Mouse (Mus musculus) T-helper 1 cell (primary cell): ENCODE measurements around the gene Kif27.
"Not testable (repeated sequence)": the region's sequence is repeated elsewhere in the genome, so short reads cannot be mapped to it uniquely, and the experiment has no call there.

ENCODE experiments used
- in situ Hi-C: fragments of 300-600 bp; cut with MboI, MseI; formaldehyde crosslinking; loops from one replicate; pipeline ENCODE4 v1.15.1; 2025; ENCODE audit warnings: high pct_unique_total_duplicates

The Kif27 gene

GRCm38 (mm10) chr13:58365179-58365578 is 6.3 kb upstream of the Kif27 start:
- in situ Hi-C loops, result not testable (repeated sequence)

DNA sequence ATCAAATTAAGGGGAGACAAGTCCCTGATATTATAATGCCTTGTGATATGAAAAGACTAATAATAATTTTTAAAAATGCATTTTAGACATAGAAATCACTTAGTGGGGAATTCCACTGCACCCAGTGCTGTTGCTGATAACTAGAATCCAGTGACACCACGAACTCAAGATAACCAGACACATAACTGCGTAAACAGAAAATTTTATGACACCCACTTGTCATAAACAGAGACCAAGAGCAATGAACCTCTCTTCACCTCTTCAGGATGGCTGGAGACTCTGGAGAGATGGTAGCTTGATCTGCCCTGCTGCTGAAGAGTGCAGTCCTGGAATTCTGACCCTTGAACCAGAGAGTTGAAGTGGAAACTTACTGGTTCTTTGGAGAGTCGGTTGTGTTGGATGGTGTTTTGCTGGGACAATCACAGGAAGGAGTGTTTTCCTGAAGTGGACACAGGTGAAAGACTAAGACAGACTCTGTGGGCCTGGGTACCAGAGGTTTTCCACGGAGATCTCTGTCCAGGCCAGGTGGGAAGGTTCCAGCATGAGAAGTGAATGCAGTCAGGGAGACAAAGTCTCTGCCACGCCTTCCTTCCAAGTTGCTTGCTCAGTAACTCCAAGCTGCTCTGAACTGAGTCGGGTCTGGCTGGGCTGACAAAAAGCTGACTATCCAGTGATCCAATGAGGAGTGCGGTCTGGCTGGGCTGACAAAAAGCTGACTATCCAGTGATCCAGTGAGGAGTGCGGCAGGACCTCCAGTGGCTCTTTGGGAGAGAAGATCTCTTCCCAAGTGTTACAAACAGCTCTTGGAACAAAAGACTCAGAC is 5.6 kb upstream of the Kif27 start:
- in situ Hi-C loops, result no loop called here

DNA sequence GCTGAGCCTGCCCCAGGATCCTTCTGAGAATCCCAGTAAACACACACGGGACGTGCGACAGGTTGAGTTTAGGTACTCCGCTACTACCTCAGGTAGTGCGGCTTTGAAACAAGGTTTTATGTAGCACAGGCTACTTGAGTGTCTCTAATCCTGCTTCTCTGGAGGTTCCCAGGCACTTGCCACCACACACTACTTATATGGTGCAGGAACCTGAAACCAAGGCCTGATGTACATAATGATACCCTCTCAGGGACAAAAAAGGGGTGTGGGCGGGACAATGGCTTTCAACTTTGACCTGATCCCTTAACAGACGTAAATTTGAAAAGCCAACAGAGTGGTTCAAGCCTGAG is 357 bp upstream of the Kif27 start:
- in situ Hi-C loops, result no loop called here

DNA sequence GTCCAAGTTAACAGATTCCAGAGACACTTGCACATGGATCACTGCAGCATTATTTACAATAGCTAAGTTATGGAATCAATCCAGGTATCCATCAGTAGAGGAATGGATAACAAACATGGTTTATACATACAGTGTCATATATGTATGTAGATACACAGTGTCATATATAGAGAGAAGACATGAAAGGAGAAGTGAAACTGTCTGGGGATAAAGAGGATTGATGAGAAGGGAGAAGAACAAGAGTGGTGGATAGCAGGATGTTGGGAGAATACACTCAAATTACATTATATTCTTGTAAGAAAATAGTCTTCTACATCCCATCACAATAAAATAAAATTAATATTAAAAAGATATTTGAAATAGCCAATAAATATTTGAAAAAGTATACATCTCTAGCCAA is 5.9 kb downstream of the Kif27 start:
- in situ Hi-C loops, result no loop called here

GRCm38 (mm10) chr13:58350606-58351005 is 8.3 kb downstream of the Kif27 start:
- in situ Hi-C loops, result no loop called here

DNA sequence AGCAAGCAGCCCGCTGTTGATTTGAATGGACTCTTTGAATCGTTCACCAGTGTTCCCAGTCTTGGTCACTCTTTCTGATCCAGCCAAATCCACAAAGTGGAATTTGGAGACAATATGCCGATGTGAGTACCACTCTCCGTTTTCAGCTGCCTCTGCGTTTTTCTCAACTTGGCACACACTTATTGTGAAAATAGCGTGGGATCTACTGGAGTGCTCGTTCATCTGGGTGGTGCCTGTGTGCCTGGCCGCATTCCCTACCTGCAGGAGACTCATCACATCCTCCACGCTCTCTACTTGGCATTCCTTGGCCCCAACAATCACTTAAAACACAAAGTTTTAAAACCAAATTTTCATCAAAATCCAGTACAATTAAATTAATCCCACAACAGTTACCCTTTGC is 14.4 kb downstream of the Kif27 start:
- in situ Hi-C loops, result loop anchor here (25.0 kb wide), 1 partner anchor 668 kb away; no protein-coding TSS in a partner anchor

- in situ Hi-C loops, result loop anchor here (25.0 kb wide), 1 partner anchor 675 kb away; no protein-coding TSS in a partner anchor
Measured at GRCm38 (mm10) chr13:58337456-58337855, 21.5 kb downstream of the Kif27 start.

- in situ Hi-C loops, result loop anchor here (25.0 kb wide), 1 partner anchor 678 kb away; no protein-coding TSS in a partner anchor
Measured at GRCm38 (mm10) chr13:58334116-58334515, 24.8 kb downstream of the Kif27 start.

GRCm38 (mm10) chr13:58317768-58318167 is 41.2 kb downstream of the Kif27 start:
- in situ Hi-C loops, result loop anchor here (25.0 kb wide), 1 partner anchor 920 kb away; no protein-coding TSS in a partner anchor

GRCm38 (mm10) chr13:58314991-58315390 is 43.9 kb downstream of the Kif27 start:
- in situ Hi-C loops, result loop anchor here (25.0 kb wide), 1 partner anchor 922 kb away; no protein-coding TSS in a partner anchor

DNA sequence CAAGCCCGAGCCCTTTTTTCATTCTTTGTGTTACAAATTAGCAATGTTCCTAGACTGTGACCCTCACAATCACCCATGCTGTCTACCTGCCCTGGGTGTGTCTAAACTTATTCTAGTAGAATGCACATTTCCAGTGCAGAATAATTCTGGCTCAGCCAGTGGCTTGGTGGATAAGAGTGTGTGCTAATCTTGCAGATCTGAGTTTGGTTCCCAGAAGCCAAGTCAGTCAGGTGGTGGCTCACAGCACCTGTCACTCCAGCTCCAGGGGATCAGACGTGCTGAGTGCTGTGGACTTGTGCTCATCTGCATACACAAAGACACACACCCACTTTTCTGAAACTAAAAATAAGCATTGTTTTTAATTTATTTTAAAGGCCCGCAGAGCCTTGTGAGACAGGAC is 45.2 kb downstream of the Kif27 start:
- in situ Hi-C loops, result loop anchor here (25.0 kb wide), 1 partner anchor 924 kb away; no protein-coding TSS in a partner anchor

DNA sequence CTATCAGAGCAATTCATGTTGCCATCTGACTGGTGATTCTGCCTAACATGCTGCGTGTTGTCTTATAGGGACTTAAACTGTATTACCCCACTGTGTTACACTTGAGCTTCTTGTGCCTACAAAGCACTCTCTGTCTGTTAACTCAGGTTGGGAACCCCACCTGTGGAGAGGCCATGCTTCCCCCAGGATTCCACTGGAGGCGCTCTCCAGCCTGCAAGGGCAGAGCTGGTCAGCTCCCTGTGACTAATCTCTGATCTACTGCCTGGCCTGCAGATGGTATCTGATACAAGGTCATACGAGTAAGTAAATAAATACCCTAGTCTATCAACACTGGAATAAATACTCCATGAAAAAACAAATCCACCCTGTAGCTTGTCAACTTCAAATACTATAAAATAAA is 47.6 kb downstream of the Kif27 start:
- in situ Hi-C loops, result loop anchor here (25.0 kb wide), 1 partner anchor 926 kb away; no protein-coding TSS in a partner anchor

GRCm38 (mm10) chr13:58309499-58309898 is 49.4 kb downstream of the Kif27 start:
- in situ Hi-C loops, result loop anchor here (25.0 kb wide), 1 partner anchor 928 kb away; no protein-coding TSS in a partner anchor

GRCm38 (mm10) chr13:58307453-58307852 is 51.5 kb downstream of the Kif27 start:
- in situ Hi-C loops, result loop anchor here (25.0 kb wide), 1 partner anchor 930 kb away; no protein-coding TSS in a partner anchor

GRCm38 (mm10) chr13:58305230-58305629 is 53.7 kb downstream of the Kif27 start:
- in situ Hi-C loops, result loop anchor here (25.0 kb wide), 1 partner anchor 932 kb away; no protein-coding TSS in a partner anchor

DNA sequence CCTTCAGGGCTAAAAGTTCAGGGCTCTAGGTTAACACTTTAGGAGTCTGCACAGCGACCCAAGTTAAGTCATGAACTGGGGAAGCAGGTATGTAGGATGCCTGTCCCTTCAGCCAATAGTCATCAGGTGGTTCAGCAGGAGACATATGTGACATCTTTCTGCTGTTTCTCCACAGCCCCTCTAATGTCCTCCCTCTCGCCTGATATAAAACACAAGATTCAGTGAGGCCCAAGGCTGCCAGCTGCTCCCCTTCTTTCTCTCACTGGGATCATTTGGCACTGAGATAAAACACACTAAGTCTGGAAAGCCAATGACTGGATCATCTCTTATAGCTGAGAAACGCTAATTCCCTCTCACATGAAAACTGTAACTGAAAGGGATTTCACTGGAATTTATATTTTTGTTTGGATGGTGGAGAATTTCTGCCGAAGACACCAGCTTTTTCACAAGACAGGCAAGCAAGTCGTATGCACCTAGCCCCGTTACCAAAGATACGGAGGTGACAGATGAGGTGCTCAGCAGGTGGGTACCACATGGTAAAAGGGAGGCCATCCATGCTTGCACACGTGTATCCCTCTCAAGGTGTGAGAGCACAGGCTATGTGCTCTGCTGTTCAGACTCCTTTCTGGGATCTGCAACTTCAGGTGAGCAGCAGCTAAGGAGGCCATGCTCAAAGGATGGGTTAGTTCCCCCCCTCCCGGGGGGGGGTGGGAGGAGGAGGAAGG is 56.3 kb downstream of the Kif27 start:
- in situ Hi-C loops, result loop anchor here (25.0 kb wide), 1 partner anchor 935 kb away; no protein-coding TSS in a partner anchor

DNA sequence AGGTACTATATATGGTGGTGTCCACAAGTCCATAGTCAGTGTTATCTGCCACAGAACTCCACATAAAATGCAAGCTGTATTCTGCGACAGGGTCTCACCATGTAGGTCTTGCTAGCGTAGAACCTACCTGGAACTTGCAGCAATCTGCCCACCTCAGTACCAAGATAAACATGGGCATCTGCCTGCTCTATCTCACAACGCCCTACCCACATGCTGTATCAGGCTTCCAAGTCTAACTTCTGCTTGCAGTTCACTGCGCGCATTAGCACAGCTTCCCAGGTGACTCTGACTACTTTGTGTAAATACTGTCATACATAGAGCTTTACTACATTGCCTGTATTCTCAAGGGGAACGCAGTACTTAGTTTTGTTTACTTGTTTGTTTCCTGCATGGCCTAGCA is 57.0 kb downstream of the Kif27 start:
- in situ Hi-C loops, result loop anchor here (25.0 kb wide), 1 partner anchor 935 kb away; no protein-coding TSS in a partner anchor

- in situ Hi-C loops, result loop anchor here (25.0 kb wide), 1 partner anchor 239 kb away; no protein-coding TSS in a partner anchor
Measured at GRCm38 (mm10) chr13:58298756-58299155, 60.2 kb downstream of the Kif27 start.

GRCm38 (mm10) chr13:58295582-58295981 is 63.3 kb downstream of the Kif27 start:
- in situ Hi-C loops, result loop anchor here (25.0 kb wide), 1 partner anchor 242 kb away; no protein-coding TSS in a partner anchor

- in situ Hi-C loops, result loop anchor here (25.0 kb wide), 1 partner anchor 244 kb away; no protein-coding TSS in a partner anchor
Measured at GRCm38 (mm10) chr13:58292811-58293210, 66.1 kb downstream of the Kif27 start.

DNA sequence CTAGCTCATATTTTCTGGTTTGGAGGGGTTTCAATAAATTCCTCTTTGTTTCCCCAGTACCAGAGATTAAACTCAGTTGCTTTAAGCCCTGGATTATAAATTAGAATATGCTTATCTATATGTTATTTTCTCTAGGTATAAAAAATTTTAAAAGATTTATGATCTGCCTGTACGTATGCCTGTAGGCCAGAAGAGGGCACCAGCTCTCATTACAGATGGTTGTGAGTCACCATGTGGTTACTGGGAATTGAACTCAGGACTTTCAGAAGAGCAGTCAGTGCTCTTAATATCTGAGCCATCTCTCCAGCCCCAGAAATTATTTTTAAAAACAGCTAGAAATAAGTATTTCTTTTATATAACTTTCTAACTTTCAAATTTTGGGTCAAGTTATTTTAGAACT is 69.6 kb downstream of the Kif27 start:
- in situ Hi-C loops, result loop anchor here (10.0 to 25.0 kb wide), 2 partner anchors 248 to 285 kb away; no protein-coding TSS in a partner anchor

- in situ Hi-C loops, result loop anchor here (10.0 to 25.0 kb wide), 2 partner anchors 249 to 283 kb away; no protein-coding TSS in a partner anchor
Measured at GRCm38 (mm10) chr13:58287822-58288221, 71.1 kb downstream of the Kif27 start.
